Mouse (Mus musculus) bone marrow, adult 2 months (tissue): ENCODE results near the gene Lamb1.

Experiments used
- CTCF ChIP-seq: fragments of 200-500 bp; IDR thresholded peaks from 2 replicates; pipeline ENCODE4 v1.5.1; 2011; ENCODE audit warnings: low read length, control low read depth; ENCODE audit not compliant: control insufficient read depth, insufficient read depth
- POLR2A ChIP-seq: fragments of 200-500 bp; IDR thresholded peaks from 2 replicates; pipeline ENCODE4 v1.6.1; 2011; ENCODE audit warnings: low read depth, mild to moderate bottlenecking, control low read depth, low read length, borderline replicate concordance; ENCODE audit not compliant: control insufficient read depth

- no peak for TF ChIP-seq CTCF
- TF ChIP-seq POLR2A: no peak
Observed at GRCm38 (mm10) chr12:31295505-31295904, 30.5 kb downstream of the Lamb1 start.
